Mouse (Mus musculus) erythroblast, adult 5-6 weeks (primary cell): ENCODE data around the gene Paqr9. TPM values are rescaled to one million over a fixed set of nuclear protein-coding genes. Genes with fewer than 3 reads are reported as not detected.

Experiments used
- ATAC-seq: replicated peaks from 2 replicates; pipeline ENCODE4 v1.8.0; 2016; ENCODE audit warnings: moderate number of reproducible peaks, mild to moderate bottlenecking, moderate TSS enrichment, inconsistent platforms; ENCODE audit not compliant: poor library complexity, low FRiP score, severe bottlenecking
- total RNA-seq, 2 experiments: library from RNA; stranded (forward) in 1 of 2; stranded (reverse) in 1 of 2; fragments of 150-400 nt in 1 of 2; fragments of 200-764, 138-1000 nt in 1 of 2; gene quantifications; 2 replicates each; pipeline versions ENCODE4 v1.2.3 to v1.2.4; 2015 to 2017; ENCODE audit warnings: low replicate concordance in 2 of 2

The Paqr9 gene
- total RNA-seq, 2 experiments from 2014 or later = 103 to 145 TPM

DNA sequence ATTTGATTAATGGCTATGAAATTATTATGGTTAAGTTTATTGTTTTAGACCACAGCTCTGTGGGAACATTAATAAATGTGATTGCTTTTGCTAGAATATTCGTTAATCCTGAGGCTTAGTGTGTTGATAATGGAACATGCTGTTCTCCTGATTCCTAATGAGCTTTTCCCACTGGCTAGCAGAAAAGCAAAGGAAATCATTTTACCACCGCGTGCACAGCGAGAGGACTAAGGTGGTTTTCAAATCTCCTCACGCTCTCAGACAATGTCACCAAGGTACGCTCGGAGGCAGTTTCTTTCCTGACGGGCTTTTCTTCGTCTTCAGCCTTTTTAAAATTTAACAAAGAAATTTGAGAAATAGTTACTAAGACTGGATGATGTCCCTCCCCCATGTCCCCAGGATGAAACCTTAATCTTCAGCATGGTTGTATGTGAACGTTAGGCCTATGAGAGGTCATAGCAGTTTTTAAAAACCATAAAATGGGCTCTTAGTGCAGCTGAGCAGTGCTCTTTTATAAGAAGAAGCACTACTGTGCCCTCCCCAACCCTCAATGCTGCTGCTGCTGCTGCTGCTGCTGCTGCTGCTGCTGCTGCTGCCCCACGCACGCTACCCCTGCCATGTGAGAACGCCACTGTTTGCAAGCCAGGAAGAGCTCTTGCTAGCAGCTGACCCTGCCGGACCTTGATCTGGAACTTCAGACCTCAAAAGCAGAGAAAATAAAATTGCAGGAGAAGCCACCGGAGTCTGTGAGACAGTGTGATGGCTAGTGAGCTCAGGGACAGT lies 17.6 kb upstream of the Paqr9 start:
- no peak for ATAC-seq

DNA sequence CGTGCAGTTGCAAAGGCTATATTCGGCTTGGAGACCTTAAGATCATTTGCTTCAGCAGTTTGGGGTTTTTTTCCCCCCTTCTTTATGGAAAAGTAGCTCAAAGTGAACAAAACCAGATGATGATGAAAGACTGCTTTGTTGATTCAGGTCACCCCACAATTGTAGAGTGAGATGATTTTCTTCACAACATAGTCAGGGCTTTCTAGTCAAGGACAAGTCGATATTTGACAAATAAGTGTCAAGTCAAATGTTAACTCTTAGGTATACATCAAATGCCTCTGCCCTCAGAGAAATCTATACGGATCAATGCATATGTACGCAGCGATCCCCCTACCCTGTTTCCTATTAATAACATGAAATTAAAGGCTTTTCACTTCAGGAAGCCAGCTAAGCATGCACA lies 17.0 kb upstream of the Paqr9 start:
- no peak for ATAC-seq

DNA sequence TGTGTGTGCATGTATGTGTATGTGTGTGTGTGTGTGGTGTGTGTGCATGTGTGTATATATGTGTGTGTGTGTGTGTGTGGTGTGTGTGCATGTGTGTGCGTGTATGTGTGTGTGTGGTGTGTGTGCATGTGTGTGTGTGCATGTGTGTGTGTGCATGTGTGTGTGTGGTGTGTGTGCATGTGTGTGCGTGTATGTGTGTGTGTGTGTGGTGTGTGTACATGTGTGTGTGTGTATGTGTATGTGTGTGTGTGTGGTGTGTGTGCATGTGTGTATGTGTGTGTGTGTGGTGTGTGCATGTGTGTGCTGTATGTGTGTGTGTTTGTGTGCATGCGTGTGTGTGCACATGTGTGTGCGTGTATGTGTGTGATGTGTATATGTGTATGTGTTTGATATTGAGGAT lies 14.9 kb upstream of the Paqr9 start:
- no peak for ATAC-seq

DNA sequence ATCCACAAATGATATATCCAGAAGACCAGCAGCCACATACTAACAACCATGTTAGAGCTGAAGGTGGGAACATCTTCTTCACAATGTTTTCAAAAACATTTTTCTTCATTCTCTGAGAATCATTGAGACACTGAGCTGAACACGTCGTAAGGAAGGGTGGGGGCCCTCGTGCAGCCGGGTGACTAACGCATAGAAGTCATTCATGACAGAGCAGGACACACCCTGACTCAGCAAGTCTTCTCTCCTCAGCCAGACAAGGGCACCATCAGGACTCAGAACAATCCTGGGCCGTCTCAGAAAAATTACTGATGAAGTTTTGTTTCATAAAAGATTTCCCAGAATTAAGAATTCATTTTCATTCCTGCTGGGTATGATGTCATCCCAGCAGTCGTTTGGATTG lies 12.8 kb upstream of the Paqr9 start:
- ATAC-seq = peak; percentile 92

DNA sequence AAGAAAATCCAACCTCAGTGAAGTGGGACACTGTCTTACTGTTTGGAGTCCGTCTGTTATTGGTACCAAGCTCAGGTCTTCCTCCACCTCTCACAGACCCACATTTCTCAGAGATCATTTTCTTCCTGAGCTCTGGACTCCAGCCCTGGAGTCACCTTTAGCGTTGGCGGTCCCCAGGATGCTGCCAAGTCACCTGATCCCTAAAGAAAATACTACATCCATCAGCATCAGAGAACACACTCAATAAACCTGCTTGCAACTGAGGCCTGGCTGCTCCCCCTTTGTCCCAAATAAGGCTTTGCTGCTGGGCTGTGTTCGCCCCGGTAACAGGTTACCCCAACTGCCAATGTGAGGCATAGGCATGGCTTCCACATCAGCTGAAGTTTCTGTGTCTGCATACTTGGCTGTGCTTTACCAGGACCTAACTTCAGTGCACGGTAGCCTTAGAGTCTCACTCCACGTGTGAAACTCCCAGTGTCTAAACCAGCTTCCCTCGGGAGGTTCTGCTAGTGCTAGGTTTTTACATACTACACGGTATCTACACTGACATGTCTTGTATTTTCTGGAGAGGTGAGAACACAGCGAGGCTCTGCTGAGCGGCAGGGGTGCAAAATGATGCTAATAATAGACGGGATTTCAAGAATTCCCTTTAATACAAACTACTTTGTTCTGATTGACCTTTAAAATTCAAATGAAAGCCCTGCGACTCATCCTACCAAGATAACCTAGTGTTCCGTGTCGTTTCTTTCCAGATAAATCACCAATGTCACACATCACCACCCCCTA lies 9.6 kb upstream of the Paqr9 start:
- no peak for ATAC-seq

DNA sequence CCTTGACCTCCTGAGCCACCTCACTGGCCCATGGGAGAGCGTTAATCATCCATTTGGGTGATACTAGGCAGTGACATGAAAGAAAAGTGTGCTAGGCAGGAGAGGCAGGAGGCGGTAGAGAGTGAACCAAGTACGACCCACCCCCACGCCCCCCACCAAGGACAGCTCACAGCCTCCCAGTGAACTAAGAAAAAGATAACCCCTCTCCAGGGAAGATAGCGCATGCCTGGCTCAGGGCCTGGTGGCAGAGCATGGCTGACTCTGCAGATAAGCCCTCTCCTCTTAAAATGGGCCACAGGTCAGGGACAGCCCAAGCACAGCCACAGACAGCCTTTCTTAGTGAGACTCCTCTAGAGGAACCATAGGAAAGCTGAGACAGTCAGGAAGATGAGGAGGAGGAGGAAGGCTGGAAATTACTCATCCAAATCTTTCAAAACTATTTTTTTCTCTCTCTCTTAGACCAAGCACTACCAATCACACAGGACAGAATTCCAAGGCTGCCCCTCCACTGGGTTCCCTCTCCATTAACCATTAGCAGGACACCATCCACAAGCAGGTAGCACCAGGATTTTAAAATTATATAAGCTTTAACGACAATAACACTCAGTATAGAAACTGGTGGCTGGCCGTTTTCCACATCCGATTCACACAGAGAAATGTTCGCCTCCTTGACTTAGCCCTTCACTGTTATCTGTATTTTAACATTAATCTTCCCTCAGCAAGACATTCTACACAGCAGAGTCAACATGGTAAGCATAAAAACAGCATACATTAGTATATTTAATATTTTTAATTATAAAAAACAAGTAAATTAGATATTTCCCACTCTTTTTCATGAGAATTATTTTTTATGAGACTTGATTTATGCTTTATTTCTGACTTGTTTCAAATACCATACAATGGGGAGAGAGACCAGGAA lies 8.3 kb upstream of the Paqr9 start:
- peak; percentile 45 for ATAC-seq

DNA sequence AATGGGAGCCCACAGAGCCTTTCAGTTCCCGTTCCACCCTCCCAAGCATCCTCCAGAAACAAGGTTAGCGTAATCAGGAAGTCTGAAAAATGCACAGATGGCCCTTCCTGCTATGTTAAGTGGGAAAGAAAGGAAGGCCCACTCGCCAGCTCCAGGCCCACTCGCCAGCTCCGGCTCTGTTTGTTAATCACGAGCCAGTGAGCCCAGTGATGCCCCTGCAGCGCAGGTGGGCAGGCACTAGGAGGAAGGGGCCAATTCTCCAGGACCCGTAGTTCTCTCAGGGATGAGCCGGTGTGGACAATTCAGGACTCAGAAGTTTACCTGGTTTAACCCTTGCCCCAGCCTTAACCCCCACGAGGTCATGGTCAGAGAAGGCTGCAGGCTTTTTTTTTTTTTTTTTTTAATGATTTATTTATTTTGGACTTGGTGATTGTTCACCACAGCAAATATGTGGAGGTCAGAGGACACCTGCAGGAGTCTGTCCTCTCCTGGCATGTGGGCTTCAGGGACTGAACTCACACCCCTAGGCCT lies 7.2 kb upstream of the Paqr9 start:
- no peak for ATAC-seq

DNA sequence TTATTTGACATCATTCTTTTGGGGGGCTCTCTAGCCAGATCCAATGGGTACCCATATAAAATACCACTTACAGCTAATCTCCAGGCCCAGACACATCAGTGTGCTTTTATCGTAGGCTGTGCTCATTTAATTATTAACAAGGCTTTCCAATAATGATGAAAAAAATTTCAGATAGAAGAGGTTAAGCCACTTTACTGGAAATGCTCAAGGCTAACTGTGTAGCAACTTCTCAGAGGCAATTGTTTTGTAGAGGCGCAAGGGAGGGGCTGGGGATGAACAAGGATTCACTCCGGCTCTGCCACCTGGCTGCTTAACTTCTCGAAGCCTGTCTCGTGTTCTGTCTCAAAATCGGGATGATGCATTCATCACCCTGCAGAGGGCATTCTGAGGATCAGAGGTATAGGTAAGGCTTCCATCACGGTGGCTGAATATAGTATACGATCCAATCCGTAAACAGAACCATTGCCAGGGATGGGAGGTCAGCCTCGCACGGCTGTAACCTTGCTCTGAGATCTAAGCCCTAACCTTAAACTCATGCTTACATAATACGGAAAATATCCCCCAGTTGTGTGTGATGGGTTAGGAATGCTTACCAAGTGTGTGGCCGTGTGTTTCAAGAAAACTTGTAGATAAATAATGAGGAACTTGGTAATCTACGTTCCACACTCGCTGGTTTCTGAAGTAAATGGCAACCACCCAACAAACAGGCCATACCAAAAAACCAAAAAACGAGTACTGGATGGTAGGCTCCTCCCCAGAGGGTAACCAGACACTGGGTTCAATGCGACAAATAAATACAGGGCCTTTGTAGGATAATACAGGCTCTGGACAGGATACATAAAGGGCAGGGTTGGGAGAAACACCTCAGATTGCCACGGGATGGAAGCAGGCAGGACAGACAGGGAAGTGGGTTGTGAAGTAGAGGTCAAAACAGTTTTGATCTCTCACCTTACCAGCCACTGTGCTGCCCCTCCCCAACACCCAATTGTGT lies 4.9 kb upstream of the Paqr9 start:
- ATAC-seq = peak; percentile 52

DNA sequence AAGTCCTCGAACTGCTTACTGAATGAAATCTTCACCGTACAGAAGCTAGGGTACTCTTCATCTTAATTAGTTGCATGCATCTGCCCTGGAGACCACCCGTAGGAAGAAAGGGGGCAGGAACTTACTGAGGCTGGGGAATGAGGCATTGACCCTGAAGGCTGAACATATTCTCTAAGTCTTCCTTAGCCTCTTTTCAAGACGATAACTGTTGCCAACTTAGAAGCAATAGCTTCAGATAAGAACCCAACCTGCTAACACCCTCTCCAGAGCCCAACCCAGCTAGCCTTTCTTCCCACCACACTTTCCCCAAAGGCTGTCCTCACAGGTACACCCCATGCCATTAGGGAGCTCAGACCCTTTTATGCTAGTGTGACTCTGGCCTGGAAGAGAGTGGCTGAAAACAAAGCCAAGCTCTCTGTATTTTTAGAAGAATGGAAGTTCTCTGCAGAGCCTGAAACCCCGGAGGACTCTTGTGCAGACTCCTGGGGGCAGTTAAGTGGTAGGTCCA lies 4.2 kb upstream of the Paqr9 start:
- peak; percentile 17 for ATAC-seq

DNA sequence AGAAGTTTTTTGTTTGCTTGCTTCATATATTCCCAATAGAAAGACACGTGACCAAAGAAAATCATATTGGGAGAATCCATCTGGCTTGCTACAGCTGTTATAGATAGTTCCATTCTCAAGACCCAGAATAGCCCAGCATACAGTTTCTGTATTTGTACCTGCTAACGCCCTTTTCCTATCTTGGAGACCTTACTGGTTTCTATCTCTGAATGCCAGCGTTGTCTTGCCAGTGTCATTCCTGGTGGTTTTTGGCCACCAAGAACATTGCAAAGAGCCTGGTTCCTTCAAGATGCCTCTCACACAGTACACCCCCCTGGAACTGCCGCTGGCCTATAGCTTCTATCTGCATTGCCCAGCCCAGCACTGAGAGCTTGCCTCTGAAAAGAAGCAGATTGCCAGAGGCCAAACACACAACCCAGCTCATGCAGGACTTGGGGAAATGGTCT lies 3.4 kb upstream of the Paqr9 start:
- ATAC-seq = peak; percentile 21

DNA sequence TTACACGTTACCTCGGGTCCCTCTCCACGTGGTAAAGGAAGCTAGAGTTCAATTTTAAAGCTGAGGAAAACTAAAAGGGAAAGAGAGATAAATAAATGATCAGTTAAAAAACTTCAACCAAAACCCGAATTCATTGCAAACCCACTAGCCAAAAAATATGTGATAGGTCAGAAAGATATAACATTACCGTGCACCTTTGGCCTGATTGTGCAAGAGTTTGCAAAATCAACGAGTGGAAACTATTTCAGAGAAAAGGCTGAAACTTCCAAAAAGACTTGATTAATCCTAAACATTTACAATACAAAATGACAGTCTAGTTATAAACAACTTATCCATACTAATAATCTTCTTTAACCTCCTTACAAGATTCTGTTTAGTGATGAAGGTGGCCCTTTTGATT lies 1.7 kb upstream of the Paqr9 start:
- no peak for ATAC-seq

DNA sequence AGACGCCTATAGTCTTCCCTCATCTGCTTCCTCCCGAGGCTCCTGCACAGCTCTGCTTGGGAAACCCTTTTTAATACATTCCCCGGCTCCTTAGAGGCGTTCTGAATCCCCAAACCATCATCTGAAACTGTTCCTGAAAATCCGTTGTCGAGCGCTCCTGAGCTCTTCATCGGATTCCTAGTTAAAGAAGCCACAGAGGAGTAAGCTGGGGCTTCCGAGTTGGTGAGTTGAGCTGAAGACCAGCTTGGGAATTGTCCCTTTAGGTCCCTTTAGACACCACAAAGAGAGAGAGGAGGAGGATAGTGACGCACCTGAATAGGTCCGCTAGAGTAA lies 765 bp upstream of the Paqr9 start:
- 0 out of 2 replicates have a peak, but pooled peaks have one; percentile 0 for ATAC-seq

DNA sequence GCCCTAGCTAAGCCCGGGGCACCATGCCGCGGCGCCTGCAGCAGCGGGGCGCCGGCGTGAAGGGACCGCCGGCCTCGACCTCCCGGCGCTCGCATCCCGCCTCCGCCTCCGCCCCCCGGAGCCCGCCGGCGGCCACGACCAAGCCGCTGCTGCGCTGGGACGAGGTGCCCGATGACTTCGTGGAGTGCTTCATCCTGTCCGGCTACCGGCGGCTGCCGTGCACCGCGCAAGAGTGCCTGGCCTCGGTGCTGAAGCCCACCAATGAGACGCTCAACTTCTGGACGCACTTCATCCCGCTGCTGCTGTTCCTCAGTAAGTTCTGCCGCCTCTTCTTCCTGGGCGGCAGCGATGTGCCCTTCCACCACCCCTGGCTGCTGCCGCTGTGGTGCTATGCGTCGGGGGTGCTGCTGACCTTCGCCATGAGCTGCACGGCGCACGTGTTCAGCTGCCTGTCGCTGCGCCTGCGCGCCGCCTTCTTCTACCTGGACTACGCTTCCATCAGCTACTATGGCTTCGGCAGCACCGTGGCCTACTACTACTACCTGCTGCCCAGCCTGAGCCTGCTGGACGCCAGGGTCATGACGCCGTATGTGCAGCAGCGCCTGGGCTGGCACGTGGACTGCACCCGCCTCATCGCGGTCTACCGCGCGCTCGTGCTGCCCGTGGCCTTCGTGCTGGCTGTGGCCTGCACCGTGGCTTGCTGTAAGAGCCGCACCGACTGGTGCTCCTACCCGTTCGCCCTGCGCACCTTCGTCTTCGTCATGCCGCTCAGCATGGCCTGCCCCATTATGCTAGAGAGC lies 679 bp downstream of the Paqr9 start:
- ATAC-seq = peak; percentile 23

DNA sequence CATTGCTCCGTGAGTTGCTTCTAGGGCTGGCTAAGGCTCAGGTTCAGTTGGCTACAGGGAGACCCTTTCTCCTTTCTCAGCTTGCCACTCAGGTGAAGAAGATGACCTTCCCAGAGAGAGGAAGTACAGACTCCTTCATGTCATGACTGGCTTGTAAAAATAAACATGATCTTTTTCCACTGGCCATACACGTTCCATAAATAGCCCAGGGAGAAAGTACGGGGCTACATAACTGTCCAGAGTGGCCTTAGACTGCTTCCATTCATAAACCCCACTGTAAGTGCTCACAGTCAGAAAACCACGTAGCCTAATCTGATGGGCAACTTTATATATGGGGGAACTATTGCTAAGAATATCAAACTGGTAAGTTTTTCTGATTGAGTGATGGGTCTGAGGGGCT lies 4.6 kb downstream of the Paqr9 start:
- ATAC-seq = no peak

DNA sequence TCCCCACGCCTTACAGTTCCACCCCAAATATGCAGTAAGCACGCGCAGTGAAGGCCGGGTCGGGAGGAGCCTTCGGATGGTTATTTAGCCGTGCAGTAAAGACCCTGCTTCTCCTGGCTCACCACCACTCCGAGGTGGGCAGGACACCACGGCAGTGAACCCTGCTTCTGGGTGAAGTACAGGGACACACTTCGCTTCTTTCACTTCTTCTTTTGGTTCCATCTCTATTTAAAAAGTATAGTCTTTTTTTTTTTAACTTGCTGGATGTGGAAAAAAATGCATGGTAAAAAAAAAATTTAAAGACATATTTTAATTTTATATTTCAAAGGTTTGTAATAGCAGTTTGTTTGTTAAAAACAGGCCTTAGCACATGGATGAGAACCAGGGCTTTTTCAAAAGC lies 6.9 kb downstream of the Paqr9 start:
- ATAC-seq = no peak

DNA sequence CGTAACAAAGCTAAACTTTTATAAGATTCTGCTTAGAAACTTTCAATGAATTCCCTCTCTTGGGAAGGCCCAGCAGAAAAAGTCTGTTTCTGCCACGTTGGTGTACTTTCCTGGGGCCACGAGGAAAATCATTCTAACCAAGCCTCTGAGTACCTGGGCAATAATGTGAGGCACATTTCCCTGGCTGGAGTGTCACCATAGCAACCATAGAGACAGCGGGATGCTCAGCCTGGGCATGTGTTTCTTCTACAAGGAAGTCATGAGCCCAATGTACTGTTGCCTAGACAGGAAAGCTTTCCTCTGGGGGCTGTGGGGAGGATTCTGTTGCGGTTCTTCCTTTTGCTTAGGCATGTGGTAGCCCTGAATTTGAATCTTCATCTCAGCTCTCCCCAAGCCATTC lies 7.5 kb downstream of the Paqr9 start:
- ATAC-seq = no peak

DNA sequence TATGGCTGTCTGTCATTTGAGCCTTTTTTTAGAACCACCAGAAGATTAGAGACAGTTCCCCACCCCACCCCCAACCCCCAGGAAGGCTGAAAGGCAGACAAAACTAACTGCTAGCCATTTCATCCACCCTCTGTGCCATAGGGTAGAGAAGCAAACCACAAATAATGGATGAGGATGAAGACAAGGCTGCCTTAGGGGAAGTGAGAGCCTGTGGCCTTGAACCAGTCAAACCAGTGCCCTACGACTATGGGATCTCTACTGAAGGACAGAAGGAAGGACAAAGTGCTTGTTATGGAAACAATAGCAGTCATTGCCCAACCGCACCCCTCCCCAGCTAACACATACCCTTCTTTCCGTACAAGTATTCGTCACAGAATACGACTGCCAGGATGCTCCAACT lies 9.8 kb downstream of the Paqr9 start:
- ATAC-seq = no peak

DNA sequence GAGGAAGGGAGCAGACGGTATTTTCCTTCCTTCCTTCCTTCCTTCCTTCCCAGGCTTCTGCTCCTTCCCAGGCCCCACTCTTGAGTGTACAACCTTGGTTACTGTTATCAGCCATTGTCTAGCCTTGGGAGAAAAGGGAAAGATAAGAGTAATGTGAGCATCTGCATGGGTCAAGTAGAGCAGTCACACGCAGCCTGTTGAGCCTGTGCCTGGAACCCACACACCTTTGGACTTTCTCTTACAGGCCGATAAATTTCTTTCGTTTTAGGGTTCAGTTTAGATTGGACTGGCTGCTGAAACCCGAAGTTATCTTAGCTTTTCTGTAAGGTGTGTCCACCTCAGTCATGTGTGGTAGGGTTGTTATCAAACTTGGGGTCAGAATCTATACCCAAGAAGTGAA lies 10.5 kb downstream of the Paqr9 start:
- no peak for ATAC-seq
